Mouse (Mus musculus) ES-E14 (cell line): ENCODE data around the gene Gchfr.

Source experiments
- CHD2 ChIP-seq: IDR thresholded peaks from 2 replicates; pipeline ENCODE4 v1.6.1; 2014; ENCODE audit warnings: mild to moderate bottlenecking, low read depth, low read length, inconsistent platforms
- HCFC1 ChIP-seq: IDR thresholded peaks from 2 replicates; pipeline ENCODE4 v1.6.1; 2012; ENCODE audit warnings: low read length, inconsistent platforms, borderline replicate concordance; ENCODE audit not compliant: insufficient read depth
- ZC3H11A ChIP-seq: IDR thresholded peaks from 2 replicates; pipeline ENCODE4 v1.6.1; 2012; ENCODE audit warnings: low read depth, mild to moderate bottlenecking, inconsistent platforms, low read length, borderline replicate concordance

GRCm38 (mm10) chr2:119157836-119158235 is 9.7 kb upstream of the Gchfr start:
- TF ChIP-seq HCFC1 (no peak), CHD2 (no peak), ZC3H11A (no peak)
